Mouse (Mus musculus) CD4-positive, CD25-positive, alpha-beta regulatory T cell, adult 2 months (primary cell): ENCODE data around the gene Eps15l1.

Experiments used
- DNase-seq: peaks from one replicate; pipeline ENCODE4 v3.0.0-alpha.2; 2012; ENCODE audit warnings: low read depth, low spot score

The Eps15l1 gene

DNA sequence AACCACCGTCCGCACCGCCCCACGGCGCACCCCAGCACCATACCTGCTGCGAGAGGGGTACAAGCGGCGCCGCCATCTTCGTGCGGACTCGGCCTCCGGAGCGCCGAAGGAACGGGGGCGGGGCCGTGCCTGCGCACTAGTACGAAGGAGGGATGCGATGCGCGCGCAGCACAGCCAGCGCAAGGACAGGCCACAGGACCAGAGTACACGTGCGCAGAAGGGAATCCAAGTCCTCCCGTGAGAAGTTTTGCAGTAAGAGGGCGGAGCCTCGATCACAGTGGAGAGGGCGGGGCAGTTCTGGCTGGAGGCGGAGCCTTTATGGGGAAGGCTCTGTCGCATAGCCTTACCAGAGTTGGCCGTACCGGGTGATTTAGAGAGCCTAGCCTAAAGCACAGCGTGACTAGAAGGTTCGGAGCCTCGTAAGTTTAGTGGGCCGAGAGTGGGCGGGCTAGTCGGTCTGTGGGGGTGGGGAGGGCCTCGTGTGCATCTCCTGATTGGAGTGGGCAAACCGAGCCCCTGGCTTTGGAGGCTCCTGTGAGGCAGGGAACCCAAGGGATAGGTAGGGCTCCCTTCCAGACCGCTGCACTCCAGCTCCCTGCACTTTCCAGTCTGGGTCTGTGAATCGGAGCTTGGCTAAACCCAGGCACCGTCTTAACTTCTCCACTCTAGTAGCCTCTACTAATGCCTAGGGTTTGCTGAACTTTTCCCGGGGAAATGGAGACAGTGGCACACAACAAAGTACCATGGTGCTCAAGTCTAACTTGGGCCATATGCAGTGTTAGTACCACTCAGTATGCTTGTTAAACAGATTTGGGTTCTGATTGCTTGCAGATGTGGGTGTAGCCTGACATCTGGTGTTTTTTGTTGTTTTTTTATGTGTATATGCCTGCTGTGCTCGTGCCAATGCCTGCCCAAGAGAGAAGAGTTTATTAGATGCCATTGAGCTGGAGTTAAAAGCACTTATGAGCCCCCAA is at the start of gene Eps15l1:
Gene Eps15l1 (minus strand): TSS at position 99 of the 974 bp plus-strand sequence.
- peak; percentile 100 for DNase-seq

GRCm38 (mm10) chr8:72470684-72471083 is 49.4 kb upstream of the Eps15l1 start:
- no peak for DNase-seq

DNA sequence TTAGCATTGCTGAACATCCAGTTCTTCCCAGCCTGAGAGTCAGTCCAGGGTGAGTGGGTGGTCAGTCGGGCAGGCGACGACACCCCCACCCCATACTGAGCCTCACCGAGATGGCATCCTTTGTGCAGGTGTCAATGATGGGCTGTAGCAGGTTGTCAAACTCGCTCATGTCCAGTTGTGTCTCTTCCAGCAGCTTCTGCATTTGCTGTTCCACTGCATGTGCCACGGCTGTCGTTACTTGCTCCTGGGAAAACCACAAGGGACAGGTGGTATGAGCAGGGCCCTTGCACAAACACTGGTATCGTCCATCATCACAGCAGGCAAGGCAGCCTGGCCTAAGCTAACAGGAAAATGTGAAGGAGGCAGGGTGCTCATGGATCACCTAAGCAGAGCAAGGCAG is 48.7 kb upstream of the Eps15l1 start:
- no peak for DNase-seq

DNA sequence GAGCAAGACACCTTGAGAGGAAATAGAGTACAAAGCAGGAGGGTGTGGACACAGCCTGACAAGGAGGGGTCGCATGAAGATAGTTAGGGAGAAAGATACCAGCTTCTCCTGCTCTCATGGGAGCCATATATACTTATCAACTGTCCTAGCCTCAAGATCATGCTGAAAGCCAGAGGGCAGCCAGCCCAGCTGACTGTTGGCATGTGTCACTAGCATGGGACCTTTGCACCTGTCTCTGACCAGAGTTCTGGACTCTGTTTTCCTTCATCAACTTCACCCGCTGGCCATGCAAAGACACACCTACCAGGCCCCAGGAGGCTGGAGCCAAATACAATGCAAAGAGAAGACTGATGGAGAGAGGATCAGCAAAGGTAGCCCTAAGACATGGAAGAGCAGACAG is 48.0 kb upstream of the Eps15l1 start:
- DNase-seq = no peak

DNA sequence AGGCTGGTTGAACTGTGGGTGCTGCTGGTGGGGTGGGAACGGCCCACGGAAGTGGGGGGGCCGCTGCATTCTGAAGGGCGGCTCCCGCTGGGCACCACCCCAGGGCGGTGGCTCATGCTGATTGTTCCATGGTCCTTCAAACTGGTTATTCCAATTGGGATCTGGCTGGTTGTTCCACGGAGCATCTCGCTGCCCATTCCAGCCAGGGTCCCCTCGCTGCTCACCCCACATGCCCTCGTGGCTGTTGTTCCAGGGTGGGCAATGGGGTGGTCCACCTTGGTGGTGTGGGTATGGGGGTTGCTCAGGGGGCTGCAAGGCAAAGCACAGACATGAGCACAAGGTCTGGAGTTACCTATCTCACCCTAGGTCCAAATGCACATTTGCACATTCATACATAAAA is 43.0 kb upstream of the Eps15l1 start:
- no peak for DNase-seq

DNA sequence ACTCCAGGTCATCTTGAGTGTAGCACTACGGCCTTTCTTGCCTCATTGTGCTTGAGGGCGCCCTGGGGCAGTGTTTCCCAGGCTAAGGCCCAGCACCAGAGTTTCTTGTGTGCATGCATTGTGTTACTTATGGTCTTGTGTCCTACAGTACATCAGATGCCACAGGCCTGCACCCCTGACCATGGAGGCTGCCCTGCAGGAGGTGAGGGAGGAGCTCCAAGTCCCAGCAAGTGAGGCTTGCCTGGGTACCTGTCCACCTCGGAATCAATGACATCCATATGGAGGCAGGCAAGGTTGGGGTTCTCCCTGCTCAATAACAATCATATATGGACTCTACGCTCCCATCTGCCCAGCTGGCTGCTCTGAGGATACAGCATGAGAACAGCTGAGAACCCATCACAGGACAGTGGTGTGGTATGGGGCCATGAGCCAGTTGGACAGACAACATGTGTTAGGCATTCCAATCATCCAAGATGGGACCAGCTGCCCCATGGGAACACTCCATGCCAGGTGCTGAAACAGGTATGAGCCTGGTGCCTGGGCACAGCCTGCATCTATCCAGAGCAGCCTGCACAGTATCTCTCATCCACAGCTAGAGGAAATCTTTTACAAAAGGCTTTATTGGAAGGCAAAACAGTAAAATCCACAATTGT is 38.7 kb upstream of the Eps15l1 start:
- no peak for DNase-seq

DNA sequence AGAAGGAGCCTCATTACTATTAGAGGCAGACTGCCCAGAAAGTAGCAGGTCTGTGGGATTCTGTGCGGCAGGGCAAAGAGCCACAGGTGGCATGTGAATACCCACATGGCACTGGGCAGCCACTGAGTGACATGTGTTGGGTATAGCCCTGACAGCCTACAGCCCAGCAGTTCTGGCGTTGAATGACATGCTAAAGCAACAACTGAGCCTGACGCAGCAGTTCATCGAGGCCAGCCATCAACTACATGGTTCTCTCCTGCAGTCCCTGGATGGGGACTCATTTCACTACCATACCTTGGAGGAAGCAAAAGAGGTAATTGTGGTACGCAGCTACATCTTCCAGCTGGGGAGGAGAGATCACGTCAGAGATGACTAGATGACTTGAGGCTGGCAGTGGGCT is 37.2 kb upstream of the Eps15l1 start:
- no peak for DNase-seq

DNA sequence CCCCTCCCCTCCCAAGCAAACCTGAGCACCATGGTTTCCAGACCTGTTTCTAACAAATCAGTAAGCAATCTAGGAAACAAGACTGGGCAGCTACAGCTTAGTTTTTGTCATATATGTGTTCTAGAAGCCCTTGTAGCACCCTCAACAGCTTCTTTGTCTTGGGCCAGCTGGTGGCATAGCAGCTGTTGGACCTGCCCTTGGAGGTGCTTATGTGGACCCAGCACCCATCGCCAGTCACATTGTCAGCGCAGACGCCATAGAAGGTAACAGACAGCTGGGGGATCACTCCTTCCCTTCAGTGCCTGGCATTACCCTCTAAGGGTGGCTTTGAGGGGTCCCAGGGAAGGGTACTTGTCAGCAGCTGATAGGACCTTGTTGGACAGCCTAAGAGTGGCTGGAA is 36.5 kb upstream of the Eps15l1 start:
- no peak for DNase-seq

GRCm38 (mm10) chr8:72455317-72455716 is 34.1 kb upstream of the Eps15l1 start:
- DNase-seq = no peak

DNA sequence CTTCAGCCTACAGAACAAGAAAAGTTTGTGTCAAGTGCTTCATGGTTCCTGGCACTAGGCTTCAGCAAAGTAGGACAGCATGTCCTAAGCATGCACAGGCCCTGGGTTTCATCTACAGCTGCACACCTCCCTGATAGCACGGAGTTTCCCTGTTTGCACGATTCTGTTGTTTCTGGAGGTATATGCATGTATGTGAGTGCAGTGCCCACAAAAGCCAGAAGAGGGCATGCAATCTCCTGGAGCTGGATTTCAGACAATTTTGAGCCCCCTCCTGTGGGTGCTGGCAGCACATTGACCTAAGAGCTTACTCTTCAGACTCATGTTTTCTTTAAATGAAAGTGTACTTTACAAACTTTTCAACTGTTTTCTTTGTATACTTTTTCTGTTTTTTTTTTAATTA is 32.6 kb upstream of the Eps15l1 start:
- DNase-seq = no peak

- no peak for DNase-seq
Observed at GRCm38 (mm10) chr8:72451516-72451915, 30.3 kb upstream of the Eps15l1 start.

GRCm38 (mm10) chr8:72445071-72445470 is 23.8 kb upstream of the Eps15l1 start:
- no peak for DNase-seq

GRCm38 (mm10) chr8:72443994-72444350 is 22.7 kb upstream of the Eps15l1 start:
- no peak for DNase-seq

DNA sequence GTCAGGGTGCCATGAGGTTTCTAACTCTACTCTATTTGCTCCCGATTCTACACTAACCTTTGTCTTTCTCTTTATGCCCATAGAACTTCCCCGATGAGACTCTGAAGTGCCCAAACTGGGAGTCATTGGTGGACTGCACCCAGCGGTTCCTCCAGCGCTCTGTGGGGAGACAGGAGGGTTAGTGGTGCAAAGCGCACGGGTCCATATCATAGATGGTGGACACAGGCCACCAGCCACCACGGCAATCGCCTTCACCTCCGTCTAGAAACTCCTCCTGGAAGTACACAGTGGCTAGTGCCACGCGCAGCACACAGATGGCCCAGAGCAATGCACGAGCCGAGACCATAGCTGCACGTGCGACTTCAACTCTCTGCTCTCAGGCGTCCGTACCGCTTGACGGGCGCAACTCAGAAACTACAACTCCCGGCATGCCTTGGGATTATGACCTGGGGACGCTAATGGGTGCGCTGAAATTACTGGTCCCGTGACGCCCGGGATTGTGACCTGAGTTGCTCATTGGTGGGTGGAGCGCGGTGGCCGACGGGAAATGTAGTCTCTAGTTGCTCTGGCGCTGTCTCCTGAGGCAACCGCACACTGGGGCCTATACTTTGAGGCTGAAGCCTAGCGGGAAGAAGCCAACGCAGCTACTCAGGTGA is 22.2 kb upstream of the Eps15l1 start, which contains the start of the genes Calr3 and 1700030K09Rik:
Gene Calr3 (minus strand): TSS at position 533 of the 656 bp plus-strand sequence.
Gene 1700030K09Rik (plus strand): TSS at position 543 of the 656 bp plus-strand sequence.
- DNase-seq = peak; percentile 98

- no peak for DNase-seq
Observed at GRCm38 (mm10) chr8:72438248-72439015, 17.2 kb upstream of the Eps15l1 start.

DNA sequence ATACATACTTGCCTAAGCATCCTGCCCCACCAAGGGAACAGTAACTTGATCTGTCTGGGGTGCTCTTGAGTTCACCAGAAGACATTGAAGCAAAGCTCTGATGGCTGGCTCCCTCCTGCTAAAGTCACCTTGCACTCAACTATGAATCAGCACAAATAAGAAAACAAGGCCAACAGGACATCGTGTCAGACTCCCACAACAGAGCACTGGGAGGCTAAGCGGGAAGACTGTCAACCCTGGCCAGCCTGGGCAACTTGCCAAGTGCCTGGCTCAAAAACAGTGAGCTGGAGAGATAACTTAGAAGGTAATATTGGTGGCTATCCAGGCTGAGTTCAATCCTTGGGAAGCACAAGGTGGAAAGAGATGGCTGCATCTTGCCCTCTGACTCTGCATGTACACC is 13.7 kb upstream of the Eps15l1 start:
- DNase-seq = no peak

DNA sequence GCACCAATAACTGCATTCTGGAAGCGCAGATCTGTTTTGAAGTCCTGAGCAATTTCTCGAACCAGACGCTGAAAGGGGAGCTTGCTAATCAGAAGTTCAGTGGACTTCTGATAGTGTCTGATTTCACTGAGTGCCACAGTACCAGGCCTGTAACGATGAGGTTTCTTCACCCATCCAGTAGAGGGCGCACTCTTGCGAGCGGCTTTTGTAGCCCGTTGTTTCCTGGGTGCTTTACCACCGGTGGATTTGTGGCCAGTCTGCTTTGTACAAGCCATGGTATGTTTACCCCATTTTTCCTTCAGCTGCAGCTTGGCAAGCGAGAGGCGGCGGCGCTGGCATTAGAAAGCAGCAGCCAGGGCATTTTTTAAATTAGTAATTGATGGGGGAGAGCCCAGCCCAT is 8.4 kb upstream of the Eps15l1 start:
- peak; percentile 80 for DNase-seq

DNA sequence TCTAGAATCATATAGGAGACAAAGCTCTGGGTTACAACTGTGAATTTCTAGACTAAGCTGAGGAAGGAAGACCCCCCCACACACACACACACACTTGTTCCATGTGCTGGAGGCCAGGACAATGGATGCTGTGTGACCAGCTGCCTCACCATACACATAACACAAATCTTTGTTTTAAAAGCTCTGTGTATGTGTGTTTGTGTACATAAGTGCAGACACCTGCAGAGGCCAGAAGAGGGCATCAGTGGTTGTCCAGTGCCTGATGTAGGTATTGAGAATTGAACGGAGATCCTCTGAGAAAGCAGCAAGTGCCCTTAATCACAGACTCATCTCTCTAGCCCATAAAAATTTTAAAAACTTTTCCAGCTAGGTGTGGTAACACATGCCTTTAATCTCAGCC is 1.7 kb upstream of the Eps15l1 start:
- DNase-seq = peak; percentile 44

- DNase-seq = peak; percentile 62
Observed at GRCm38 (mm10) chr8:72420571-72421361, 494 bp downstream of the Eps15l1 start.

GRCm38 (mm10) chr8:72418073-72418472 is 3.2 kb downstream of the Eps15l1 start:
- no peak for DNase-seq

DNA sequence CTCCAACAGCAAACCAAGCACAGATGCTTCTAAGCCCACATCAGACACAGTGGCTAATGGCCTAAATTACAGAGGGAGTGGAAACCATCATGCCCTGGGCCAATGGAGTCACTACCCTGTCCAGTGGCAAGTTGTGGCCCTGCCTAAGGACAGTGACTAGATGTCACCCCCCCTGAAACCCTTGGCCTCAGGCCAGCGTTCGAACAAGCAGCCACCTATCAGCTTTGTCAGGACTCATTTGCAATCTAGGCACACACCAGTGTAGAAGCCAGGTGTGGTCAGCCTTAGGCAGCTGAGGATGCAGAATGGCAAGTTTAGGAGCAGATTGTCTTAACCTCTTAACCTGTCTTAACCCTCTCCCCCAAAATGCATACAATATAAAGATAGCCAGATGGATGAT is 6.0 kb downstream of the Eps15l1 start:
- DNase-seq = no peak
